9 mouse cellular contexts compared by ENCODE assay signal in genomic region chr9:108341139-108341475, GRCm38 (mm10). TPM values are rescaled to one million over a fixed set of nuclear protein-coding genes. Genes with fewer than 3 reads are reported as not detected.
DNase-seq lines count a peak whose midpoint lies in the region; ATAC-seq and TF ChIP-seq lines count a peak whose summit lies in the region.
"Had no signal": no experiment of that assay in that cellular context is flagged by ENCODE, and none has a peak within 500 bp of the region (broad histone marks: within the 10 kb centered on the region; RNA-seq: fewer than 3 reads in every experiment).

No protein-coding gene starts in this region.

- H3K36me3 ChIP-seq in hindbrain, embryonic 11.5 days (ENCODE audit: control insufficient read depth, insufficient read depth, low read length) = no peaks in the 10 kb centered on the region
- no peaks in the 10 kb centered on the region for H3K36me3 ChIP-seq in hindbrain, embryonic 16.5 days (ENCODE audit: control insufficient read depth, insufficient read depth, low read length)
- peaks cover 36% of the 10 kb centered on the region for H3K36me3 ChIP-seq in G1E (replicated peaks)
- peaks cover 7% of the 10 kb centered on the region; the same call in 1 of the 2 replicates for H3K36me3 ChIP-seq in embryonic facial prominence, embryonic 15.5 days
- H3K36me3 ChIP-seq in liver, embryonic 13.5 days = peaks cover 37% of the 10 kb centered on the region

- intact Hi-C loops in gastrocnemius, postnatal 14 days (cut with DNase I; ENCODE audit: low total_unique reads) = no loop called here

- no peak overlapping the region for H3K4me3 ChIP-seq in hindbrain, embryonic 11.5 days (ENCODE audit: low read depth, low read length)
- no peak overlapping the region for H3K4me3 ChIP-seq in hindbrain, embryonic 16.5 days (ENCODE audit: low read length)
- peak overlapping the region; percentile 91 for H3K4me3 ChIP-seq in G1E (ENCODE audit: low read depth, low read length)
- 0 out of 2 replicates have a peak overlapping the region, but pooled peaks have one; percentile 1 for H3K4me3 ChIP-seq in embryonic facial prominence, embryonic 15.5 days (replicated peaks)
- H3K4me3 ChIP-seq in liver, embryonic 13.5 days (replicated peaks) = peak overlapping the region; percentile 92

- 93% methylated on average over 5 of the region's 5 CpGs for WGBS in hindbrain, embryonic 11.5 days
- WGBS in hindbrain, embryonic 16.5 days = 89% methylated on average over 5 of the region's 5 CpGs
- 81% methylated on average over 5 of the region's 5 CpGs for WGBS in embryonic facial prominence, embryonic 15.5 days
- WGBS in liver, embryonic 13.5 days (ENCODE audit: insufficient replicate concordance) = 39% methylated on average over 5 of the region's 5 CpGs

- ATAC-seq in hindbrain, embryonic 11.5 days (ENCODE audit: low FRiP score) = no peak
- no peak for ATAC-seq in hindbrain, embryonic 16.5 days
- no peak for ATAC-seq in G1E (ENCODE audit: extremely low read depth, insufficient number of reproducible peaks, low FRiP score, poor library complexity, severe bottlenecking)
- no peak for ATAC-seq in embryonic facial prominence, embryonic 15.5 days (ENCODE audit: insufficient number of reproducible peaks, low FRiP score, low TSS enrichment, low read depth)
- ATAC-seq in liver, embryonic 13.5 days (ENCODE audit: low read depth) = no peak

- H3K27me3 ChIP-seq in hindbrain, embryonic 11.5 days (ENCODE audit: control insufficient read depth, insufficient read depth, low read length) = no peaks in the 10 kb centered on the region
- no peaks in the 10 kb centered on the region for H3K27me3 ChIP-seq in hindbrain, embryonic 16.5 days (replicated peaks; ENCODE audit: control insufficient read depth, insufficient read depth, low read length)
- no peaks in the 10 kb centered on the region for H3K27me3 ChIP-seq in G1E (ENCODE audit: insufficient read depth, low read length)
- H3K27me3 ChIP-seq in embryonic facial prominence, embryonic 15.5 days = no peaks in the 10 kb centered on the region
- H3K27me3 ChIP-seq in liver, embryonic 13.5 days = no peaks in the 10 kb centered on the region

- H3K9me3 ChIP-seq in hindbrain, embryonic 11.5 days (ENCODE audit: control insufficient read depth, low read length) = no peaks in the 10 kb centered on the region
- no peaks in the 10 kb centered on the region for H3K9me3 ChIP-seq in hindbrain, embryonic 16.5 days (ENCODE audit: control insufficient read depth, low read length)
- no peaks in the 10 kb centered on the region for H3K9me3 ChIP-seq in G1E (replicated peaks)
- no peaks in the 10 kb centered on the region for H3K9me3 ChIP-seq in embryonic facial prominence, embryonic 15.5 days (replicated peaks)
- no peaks in the 10 kb centered on the region for H3K9me3 ChIP-seq in liver, embryonic 13.5 days (replicated peaks)

- peaks cover 11% of the 10 kb centered on the region; the same call in 1 of the 2 replicates for H3K4me1 ChIP-seq in hindbrain, embryonic 11.5 days (replicated peaks; ENCODE audit: control insufficient read depth, insufficient read depth, low read length)
- peaks cover 12% of the 10 kb centered on the region for H3K4me1 ChIP-seq in hindbrain, embryonic 16.5 days (ENCODE audit: control insufficient read depth, insufficient read depth, low read depth, low read length)
- H3K4me1 ChIP-seq in G1E (ENCODE audit: insufficient read depth, low read depth, low read length) = peaks cover 70% of the 10 kb centered on the region
- H3K4me1 ChIP-seq in embryonic facial prominence, embryonic 15.5 days = peaks cover 40% of the 10 kb centered on the region
- H3K4me1 ChIP-seq in liver, embryonic 13.5 days (replicated peaks) = peaks cover 73% of the 10 kb centered on the region

- H3K9ac ChIP-seq in hindbrain, embryonic 11.5 days (ENCODE audit: low read depth, low read length) = no peak overlapping the region
- no peak overlapping the region for H3K9ac ChIP-seq in hindbrain, embryonic 16.5 days (ENCODE audit: low read depth, low read length)
- no peak overlapping the region for H3K9ac ChIP-seq in embryonic facial prominence, embryonic 15.5 days
- H3K9ac ChIP-seq in liver, embryonic 13.5 days = peak overlapping the region; percentile 80

- no peak for TF ChIP-seq CTCF in G1E (IDR thresholded peaks at IDR 0.05; ENCODE audit: low read depth, low read length)

- 0 out of 2 replicates have a peak overlapping the region, but pooled peaks have one; percentile 3 for H3K4me2 ChIP-seq in hindbrain, embryonic 11.5 days (replicated peaks; ENCODE audit: low read depth, low read length)
- H3K4me2 ChIP-seq in hindbrain, embryonic 16.5 days (ENCODE audit: low read length) = no peak overlapping the region
- peak overlapping the region; percentile 77; the same call in 1 of the 2 replicates for H3K4me2 ChIP-seq in embryonic facial prominence, embryonic 15.5 days (replicated peaks)
- peak overlapping the region; percentile 76 for H3K4me2 ChIP-seq in liver, embryonic 13.5 days

- no peak overlapping the region for H3K27ac ChIP-seq in hindbrain, embryonic 11.5 days (ENCODE audit: low read depth, low read length)
- H3K27ac ChIP-seq in hindbrain, embryonic 16.5 days (ENCODE audit: low read depth, low read length) = no peak overlapping the region
- H3K27ac ChIP-seq in embryonic facial prominence, embryonic 15.5 days (replicated peaks) = peak overlapping the region; percentile 98; the same call in 1 of the 2 replicates
- peak overlapping the region; percentile 100 for H3K27ac ChIP-seq in liver, embryonic 13.5 days

- DNase-seq in hindbrain, embryonic 11.5 days (ENCODE audit: low spot score) = no peak
- no peak for DNase-seq in G1E (ENCODE audit: low spot score)
- no peak for DNase-seq in liver, embryonic 13.5 days
- no peak for DNase-seq in gastrocnemius, postnatal 14 days
- DNase-seq in T-cell, adult 2 months (ENCODE audit: low spot score) = no peak
- DNase-seq in embryo, embryonic 11 days = no peak
- DNase-seq: cerebellum, postnatal 25 days had no signal

RNA-seq across cellular contexts. Expression of gene Gpx1, which starts 2.4 kb away (rescaled TPM):
- polyA plus RNA-seq in hindbrain, embryonic 11.5 days (2014; fragmentation: Nextera tagmentation; extraction: Ambion mirVana) = 821 and 840 TPM in 2 replicates
- 451 and 453 TPM in 2 replicates for polyA plus RNA-seq in hindbrain, embryonic 16.5 days (2015; fragmentation: Nextera tagmentation; extraction: Ambion mirVana)
- 1,641 and 1,695 TPM in 2 replicates for total RNA-seq in G1E (2014; fragmentation: Nextera tagmentation)
- total RNA-seq in G1E (2017) = 1,228 and 1,354 TPM in 2 replicates
- 470 and 543 TPM in 2 replicates for polyA plus RNA-seq in G1E (2012)
- polyA plus RNA-seq in embryonic facial prominence, embryonic 15.5 days (2015; fragmentation: Nextera tagmentation; extraction: Ambion mirVana) = 713 and 715 TPM in 2 replicates
- 6,829 and 6,884 TPM in 2 replicates for polyA plus RNA-seq in liver, embryonic 13.5 days (2015; fragmentation: Nextera tagmentation; extraction: Ambion mirVana)
- 10 to 100 TPM; 86.5 to 98.0 TPM for total RNA-seq in gastrocnemius, postnatal 14 days (2021)

RNA-seq across cellular contexts. Expression of gene Usp4, which starts 6.5 kb away (rescaled TPM):
- 131 and 143 TPM in 2 replicates for polyA plus RNA-seq in hindbrain, embryonic 11.5 days (2014; fragmentation: Nextera tagmentation; extraction: Ambion mirVana)
- 116 and 127 TPM in 2 replicates for polyA plus RNA-seq in hindbrain, embryonic 16.5 days (2015; fragmentation: Nextera tagmentation; extraction: Ambion mirVana)
- 126 and 131 TPM in 2 replicates for total RNA-seq in G1E (2014; fragmentation: Nextera tagmentation)
- 76.5 and 78.6 TPM in 2 replicates for total RNA-seq in G1E (2017)
- polyA plus RNA-seq in G1E (2012) = 60.8 and 97.3 TPM in 2 replicates
- 97.5 and 99.4 TPM in 2 replicates for polyA plus RNA-seq in embryonic facial prominence, embryonic 15.5 days (2015; fragmentation: Nextera tagmentation; extraction: Ambion mirVana)
- 67.0 and 71.0 TPM in 2 replicates for polyA plus RNA-seq in liver, embryonic 13.5 days (2015; fragmentation: Nextera tagmentation; extraction: Ambion mirVana)
- 10 to 100 TPM; 56.6 to 62.4 TPM for total RNA-seq in gastrocnemius, postnatal 14 days (2021)

RNA-seq across cellular contexts. Expression of gene Tcta, which starts 35.1 kb away (rescaled TPM):
- 31.0 and 35.0 TPM in 2 replicates for polyA plus RNA-seq in hindbrain, embryonic 11.5 days (2014; fragmentation: Nextera tagmentation; extraction: Ambion mirVana)
- 51.6 and 57.2 TPM in 2 replicates for polyA plus RNA-seq in hindbrain, embryonic 16.5 days (2015; fragmentation: Nextera tagmentation; extraction: Ambion mirVana)
- total RNA-seq in G1E (2014; fragmentation: Nextera tagmentation) = 24.2 TPM in 2 replicates
- total RNA-seq in G1E (2017) = 11.9 and 14.6 TPM in 2 replicates
- polyA plus RNA-seq in G1E (2012) = 1.5 and 3.6 TPM in 2 replicates
- 41.3 and 51.6 TPM in 2 replicates for polyA plus RNA-seq in embryonic facial prominence, embryonic 15.5 days (2015; fragmentation: Nextera tagmentation; extraction: Ambion mirVana)
- polyA plus RNA-seq in liver, embryonic 13.5 days (2015; fragmentation: Nextera tagmentation; extraction: Ambion mirVana) = 12.7 TPM in 2 replicates
- total RNA-seq in gastrocnemius, postnatal 14 days (2021) = 10 to 100 TPM; 24.7 to 26.9 TPM

RNA-seq across cellular contexts. Expression of gene Rhoa, which starts 35.2 kb away (rescaled TPM):
- 270 and 295 TPM in 2 replicates for polyA plus RNA-seq in hindbrain, embryonic 11.5 days (2014; fragmentation: Nextera tagmentation; extraction: Ambion mirVana)
- polyA plus RNA-seq in hindbrain, embryonic 16.5 days (2015; fragmentation: Nextera tagmentation; extraction: Ambion mirVana) = 278 TPM in 2 replicates
- total RNA-seq in G1E (2014; fragmentation: Nextera tagmentation) = 409 and 426 TPM in 2 replicates
- total RNA-seq in G1E (2017) = 215 and 235 TPM in 2 replicates
- 122 and 136 TPM in 2 replicates for polyA plus RNA-seq in G1E (2012)
- 452 and 468 TPM in 2 replicates for polyA plus RNA-seq in embryonic facial prominence, embryonic 15.5 days (2015; fragmentation: Nextera tagmentation; extraction: Ambion mirVana)
- 235 and 296 TPM in 2 replicates for polyA plus RNA-seq in liver, embryonic 13.5 days (2015; fragmentation: Nextera tagmentation; extraction: Ambion mirVana)
- total RNA-seq in gastrocnemius, postnatal 14 days (2021) = 100 to 1,000 TPM; 159 to 177 TPM

RNA-seq across cellular contexts. Expression of gene Amt, which starts 44.5 kb away (rescaled TPM):
- 20.5 and 23.8 TPM in 2 replicates for polyA plus RNA-seq in hindbrain, embryonic 11.5 days (2014; fragmentation: Nextera tagmentation; extraction: Ambion mirVana)
- polyA plus RNA-seq in hindbrain, embryonic 16.5 days (2015; fragmentation: Nextera tagmentation; extraction: Ambion mirVana) = 23.3 and 26.3 TPM in 2 replicates
- total RNA-seq in G1E (2014; fragmentation: Nextera tagmentation) (0.90 and 1.2 TPM in 2 replicates), G1E (2017) (0.44 and 0.93 TPM in 2 replicates)
- 0.03 and 0.09 TPM in 2 replicates for polyA plus RNA-seq in G1E (2012)
- polyA plus RNA-seq in embryonic facial prominence, embryonic 15.5 days (2015; fragmentation: Nextera tagmentation; extraction: Ambion mirVana) = 10.8 and 11.2 TPM in 2 replicates
- polyA plus RNA-seq in liver, embryonic 13.5 days (2015; fragmentation: Nextera tagmentation; extraction: Ambion mirVana) = 14.0 and 14.1 TPM in 2 replicates
- 1 to 10 TPM in 1 of 2 experiments, under 1 TPM in 1; 0.76 to 1.3 TPM for total RNA-seq in gastrocnemius, postnatal 14 days (2021)

Comparison
In these comparisons a context has a peak if more than half of its experiments do, and no peak if none do; other contexts are left out.
1. H3K27ac ChIP-seq: peak in embryonic facial prominence, embryonic 15.5 days (single experiment) and liver, embryonic 13.5 days (single experiment); none in hindbrain, embryonic 11.5 days (single experiment) and hindbrain, embryonic 16.5 days (single experiment).
2. H3K4me3 ChIP-seq: peak in G1E (single experiment), embryonic facial prominence, embryonic 15.5 days (single experiment) and liver, embryonic 13.5 days (single experiment); none in hindbrain, embryonic 11.5 days (single experiment) and hindbrain, embryonic 16.5 days (single experiment).